Mouse (Mus musculus): ENCODE measurements around the gene Sema6c. TPM values are rescaled to one million over a fixed set of nuclear protein-coding genes. Genes with fewer than 3 reads are reported as not detected.
"Not testable (repeated sequence)": the region's sequence is repeated elsewhere in the genome, so short reads cannot be mapped to it uniquely, and the experiment has no call there.

Gene Sema6c
- polyA plus RNA-seq, 1 experiment from 2014 or later, result 1.3 TPM

GRCm38 (mm10) chr3:95124246-95124645, 36.0 kb upstream of the Sema6c start, which contains the start of gene Tmod4:
Gene Tmod4, plus strand, starts transcription at chr3:95124476.
- no peak within 1 kb of the TSS for H3K4me3 ChIP-seq (ENCODE audit: low read depth, low read length)
- ATAC-seq (peak; percentile 18), DNase-seq (ENCODE audit: low spot score) (peak; percentile 51)
- H3K9me3 ChIP-seq (ENCODE audit: low read length), result no peaks in the 10 kb centered on the region
- peaks cover 8% of the 10 kb centered on the region; the same call in 1 of the 2 replicates for H3K4me1 ChIP-seq (ENCODE audit: insufficient read depth, low read depth, low read length)
- TF ChIP-seq EP300 (IDR thresholded peaks at IDR 0.05) (no peak), CTCF (IDR thresholded peaks at IDR 0.05) (peak; percentile 71)
- H3K4me2 ChIP-seq (replicated peaks; ENCODE audit: low read depth, low read length), result 0 out of 2 replicates have a peak within 1 kb of the TSS, but pooled peaks have one; percentile 8
- no peaks in the 10 kb centered on the region for H3K27me3 ChIP-seq (replicated peaks; ENCODE audit: insufficient read depth, low read length)
- peaks cover 6% of the 10 kb centered on the region; the same call in 1 of the 2 replicates for H3K36me3 ChIP-seq (ENCODE audit: insufficient read depth, low read length)
- peak within 1 kb of the TSS; percentile 66 for H3K27ac ChIP-seq (ENCODE audit: low read length)
- WGBS, result 51% methylated on average over 6 of the region's 6 CpGs
- H3K9ac ChIP-seq (replicated peaks; ENCODE audit: low read depth), result 0 out of 2 replicates have a peak within 1 kb of the TSS, but pooled peaks have one; percentile 5

GRCm38 (mm10) chr3:95124972-95125371, 35.3 kb upstream of the Sema6c start:
- peak overlapping the region; percentile 66 for H3K27ac ChIP-seq (ENCODE audit: low read length)
- 7% methylated on average over 5 of the region's 5 CpGs for WGBS
- 0 out of 2 replicates have a peak overlapping the region, but pooled peaks have one; percentile 5 for H3K9ac ChIP-seq (replicated peaks; ENCODE audit: low read depth)
- H3K27me3 ChIP-seq (replicated peaks; ENCODE audit: insufficient read depth, low read length), result no peaks in the 10 kb centered on the region
- TF ChIP-seq CTCF (IDR thresholded peaks at IDR 0.05) (no peak), EP300 (IDR thresholded peaks at IDR 0.05) (no peak)
- H3K36me3 ChIP-seq (ENCODE audit: insufficient read depth, low read length), result peaks cover 7% of the 10 kb centered on the region; the same call in 1 of the 2 replicates
- 0 out of 2 replicates have a peak overlapping the region, but pooled peaks have one; percentile 8 for H3K4me2 ChIP-seq (replicated peaks; ENCODE audit: low read depth, low read length)
- H3K9me3 ChIP-seq (ENCODE audit: low read length), result no peaks in the 10 kb centered on the region
- H3K4me1 ChIP-seq (ENCODE audit: insufficient read depth, low read depth, low read length), result peaks cover 8% of the 10 kb centered on the region; the same call in 1 of the 2 replicates
- ATAC-seq (peak; percentile 78), DNase-seq (ENCODE audit: low spot score) (peak; percentile 86)
- H3K4me3 ChIP-seq (ENCODE audit: low read depth, low read length), result no peak overlapping the region

GRCm38 (mm10) chr3:95129226-95129651, 31.0 kb upstream of the Sema6c start:
- ATAC-seq (no peak), DNase-seq (ENCODE audit: low spot score) (no peak)
- no peak for TF ChIP-seq CTCF (IDR thresholded peaks at IDR 0.05)
- TF ChIP-seq EP300 (IDR thresholded peaks at IDR 0.05), result no peak

GRCm38 (mm10) chr3:95130081-95130480, 30.2 kb upstream of the Sema6c start:
- no peak overlapping the region for H3K4me2 ChIP-seq (replicated peaks; ENCODE audit: low read depth, low read length)
- H3K27ac ChIP-seq (ENCODE audit: low read length), result no peak overlapping the region
- no peak for DNase-seq (ENCODE audit: low spot score)
- TF ChIP-seq CTCF (IDR thresholded peaks at IDR 0.05) (no peak), EP300 (IDR thresholded peaks at IDR 0.05) (no peak)
- no peak overlapping the region for H3K9ac ChIP-seq (replicated peaks; ENCODE audit: low read depth)
- 64% methylated on average over 5 of the region's 5 CpGs for whole genome bisulfite sequencing
- peaks cover 6% of the 10 kb centered on the region; the same call in 1 of the 2 replicates for H3K4me1 ChIP-seq (ENCODE audit: insufficient read depth, low read depth, low read length)
- H3K4me3 ChIP-seq (ENCODE audit: low read depth, low read length), result no peak overlapping the region
- no peaks in the 10 kb centered on the region for H3K27me3 ChIP-seq (replicated peaks; ENCODE audit: insufficient read depth, low read length)
- no peaks in the 10 kb centered on the region for H3K9me3 ChIP-seq (ENCODE audit: low read length)
- ATAC-seq, result no peak
- H3K36me3 ChIP-seq (ENCODE audit: insufficient read depth, low read length), result 0 out of 2 replicates have a peak, but pooled peaks cover 6% of the 10 kb centered on the region

More at GRCm38 (mm10) chr3:95129226-95129651, 31.0 kb upstream of the Sema6c start:
- Histone ChIP-seq H3K4me2 (replicated peaks; ENCODE audit: low read depth, low read length) (no peak overlapping the region), H3K4me1 (ENCODE audit: insufficient read depth, low read depth, low read length) (peaks cover 8% of the 10 kb centered on the region; the same call in 1 of the 2 replicates), H3K9ac (replicated peaks; ENCODE audit: low read depth) (no peak overlapping the region), H3K9me3 (ENCODE audit: low read length) (no peaks in the 10 kb centered on the region), H3K4me3 (ENCODE audit: low read depth, low read length) (no peak overlapping the region), H3K27me3 (replicated peaks; ENCODE audit: insufficient read depth, low read length) (no peaks in the 10 kb centered on the region), H3K27ac (ENCODE audit: low read length) (no peak overlapping the region), H3K36me3 (ENCODE audit: insufficient read depth, low read length) (0 out of 2 replicates have a peak, but pooled peaks cover 6% of the 10 kb centered on the region)
- WGBS, result 50% methylated on average over 6 of the region's 6 CpGs

GRCm38 (mm10) chr3:95132389-95132788, 27.9 kb upstream of the Sema6c start:
- 83% methylated on average over 2 of the region's 2 CpGs for WGBS
- H3K4me1 ChIP-seq (ENCODE audit: insufficient read depth, low read depth, low read length); H3K4me2 ChIP-seq (replicated peaks; ENCODE audit: low read depth, low read length); DNase-seq (ENCODE audit: low spot score); H3K36me3 ChIP-seq (ENCODE audit: insufficient read depth, low read length); H3K4me3 ChIP-seq (ENCODE audit: low read depth, low read length); H3K9ac ChIP-seq (replicated peaks; ENCODE audit: low read depth); ATAC-seq; H3K27ac ChIP-seq (ENCODE audit: low read length); H3K27me3 ChIP-seq (replicated peaks; ENCODE audit: insufficient read depth, low read length); H3K9me3 ChIP-seq (ENCODE audit: low read length): not testable (repeated sequence)
- peak; percentile 38; the same call in 1 of the 2 replicates for TF ChIP-seq CTCF (IDR thresholded peaks at IDR 0.05)
- TF ChIP-seq EP300 (IDR thresholded peaks at IDR 0.05), result 0 out of 2 replicates have a peak, but pooled peaks have one; percentile 10

- Histone ChIP-seq H3K4me2 (replicated peaks; ENCODE audit: low read depth, low read length) (peak overlapping the region; percentile 85), H3K4me1 (ENCODE audit: insufficient read depth, low read depth, low read length) (peaks cover 7% of the 10 kb centered on the region; the same call in 1 of the 2 replicates), H3K4me3 (ENCODE audit: low read depth, low read length) (peak overlapping the region; percentile 60), H3K27me3 (replicated peaks; ENCODE audit: insufficient read depth, low read length) (no peaks in the 10 kb centered on the region), H3K9me3 (ENCODE audit: low read length) (no peaks in the 10 kb centered on the region), H3K27ac (ENCODE audit: low read length) (peak overlapping the region; percentile 74; the same call in 1 of the 2 replicates), H3K9ac (replicated peaks; ENCODE audit: low read depth) (peak overlapping the region; percentile 71), H3K36me3 (ENCODE audit: insufficient read depth, low read length) (0 out of 2 replicates have a peak, but pooled peaks cover 6% of the 10 kb centered on the region)
- WGBS, result 49% methylated on average over 11 of the region's 11 CpGs
- no peak for DNase-seq (ENCODE audit: low spot score)
- TF ChIP-seq EP300 (IDR thresholded peaks at IDR 0.05), result no peak
- TF ChIP-seq CTCF (IDR thresholded peaks at IDR 0.05), result no peak
- no peak; the same call in 1 of the 2 replicates for ATAC-seq
These were observed 27.1 kb upstream of the Sema6c start for GRCm38 (mm10) chr3:95133176-95133575.
